Mouse (Mus musculus): ENCODE results near the gene Pyroxd1. TPM values are rescaled to one million over a fixed set of nuclear protein-coding genes. Genes with fewer than 3 reads are reported as not detected.
"Not testable (repeated sequence)": the region's sequence is repeated elsewhere in the genome, so short reads cannot be mapped to it uniquely, and the experiment has no call there.

The Pyroxd1 gene
- total RNA-seq (2021): 10 to 100 TPM; 11.3 to 11.9 TPM

- DNase-seq: peak; percentile 80
Observed at GRCm38 (mm10) chr6:142345440-142346038, at the start of gene Pyroxd1. Pyroxd1 (plus strand) TSS chr6:142345654.

GRCm38 (mm10) chr6:142298098-142298497, 47.4 kb upstream of the Pyroxd1 start, which contains the start of gene Iapp:
Iapp (plus strand) TSS chr6:142298423.
- no peak for DNase-seq

- no peak for DNase-seq
Observed at GRCm38 (mm10) chr6:142305076-142305475, 40.4 kb upstream of the Pyroxd1 start.

GRCm38 (mm10) chr6:142314285-142314684, 31.2 kb upstream of the Pyroxd1 start:
- DNase-seq: no peak

GRCm38 (mm10) chr6:142317106-142317505, 28.3 kb upstream of the Pyroxd1 start:
- no peak for DNase-seq

- DNase-seq: no peak
Observed at GRCm38 (mm10) chr6:142322881-142323280, 22.6 kb upstream of the Pyroxd1 start, which contains the start of gene Slco1a5. Slco1a5 (minus strand) TSS chr6:142322981.

GRCm38 (mm10) chr6:142326598-142326997, 18.9 kb upstream of the Pyroxd1 start:
- no peak for DNase-seq

GRCm38 (mm10) chr6:142329201-142329600, 16.3 kb upstream of the Pyroxd1 start:
- no peak for DNase-seq

- DNase-seq: no peak
Observed at GRCm38 (mm10) chr6:142338961-142339360, 6.5 kb upstream of the Pyroxd1 start.

- DNase-seq: no peak
Observed at GRCm38 (mm10) chr6:142339576-142339975, 5.9 kb upstream of the Pyroxd1 start.

GRCm38 (mm10) chr6:142343561-142343960, 1.9 kb upstream of the Pyroxd1 start:
- DNase-seq: peak; percentile 59

- DNase-seq: no peak
Observed at GRCm38 (mm10) chr6:142346181-142347110, 992 bp downstream of the Pyroxd1 start.

GRCm38 (mm10) chr6:142347431-142348385, 2.3 kb downstream of the Pyroxd1 start:
- peak; percentile 9 for DNase-seq

GRCm38 (mm10) chr6:142352099-142352498, 6.6 kb downstream of the Pyroxd1 start:
- not testable (repeated sequence) for DNase-seq

- no peak for DNase-seq
Observed at GRCm38 (mm10) chr6:142357106-142357505, 11.7 kb downstream of the Pyroxd1 start.

- no peak for DNase-seq
Observed at GRCm38 (mm10) chr6:142362036-142362435, 16.6 kb downstream of the Pyroxd1 start.

- peak; percentile 9 for DNase-seq
Observed at GRCm38 (mm10) chr6:142363019-142363576, 17.6 kb downstream of the Pyroxd1 start.

GRCm38 (mm10) chr6:142365742-142366472, 20.5 kb downstream of the Pyroxd1 start:
- DNase-seq: no peak

- DNase-seq: no peak
Observed at GRCm38 (mm10) chr6:142366473-142367018, 21.1 kb downstream of the Pyroxd1 start.

GRCm38 (mm10) chr6:142367565-142367964, 22.1 kb downstream of the Pyroxd1 start:
- DNase-seq: no peak

- DNase-seq: no peak
Observed at GRCm38 (mm10) chr6:142369568-142369967, 24.1 kb downstream of the Pyroxd1 start.
